Mouse (Mus musculus) thymus, adult 2 months (tissue): ENCODE results near the gene Baiap2. TPM values are rescaled to one million over a fixed set of nuclear protein-coding genes. Genes with fewer than 3 reads are reported as not detected.

Experiments
- DNase-seq: peaks from one replicate; pipeline ENCODE4 v3.0.0; 2021
- H3K27ac ChIP-seq: fragments of 200-500 bp; 2 replicates; pipeline ENCODE4 v1.5.1; 2012; ENCODE audit warnings: low read length, control low read depth; ENCODE audit not compliant: control insufficient read depth, insufficient read depth
- H3K27me3 ChIP-seq: fragments of 200-500 bp; 2 replicates; pipeline ENCODE4 v1.6.1; 2012; ENCODE audit warnings: mild to moderate bottlenecking, low read length, moderate library complexity, mixed read lengths; ENCODE audit not compliant: control insufficient read depth, insufficient read depth
- H3K36me3 ChIP-seq: fragments of 200-500 bp; 2 replicates; pipeline ENCODE4 v1.6.1; 2012; ENCODE audit warnings: mild to moderate bottlenecking, low read length, moderate library complexity; ENCODE audit not compliant: control insufficient read depth, insufficient read depth
- H3K4me1 ChIP-seq: fragments of 200-500 bp; replicated peaks from 2 replicates; pipeline ENCODE4 v1.6.1; 2012; ENCODE audit warnings: low read length; ENCODE audit not compliant: control insufficient read depth, insufficient read depth
- H3K4me3 ChIP-seq: fragments of 200-500 bp; 2 replicates; pipeline ENCODE4 v1.5.1; 2012; ENCODE audit warnings: mild to moderate bottlenecking, low read length, control low read depth, moderate library complexity; ENCODE audit not compliant: control insufficient read depth, insufficient read depth
- CTCF ChIP-seq: fragments of 200-500 bp; IDR thresholded peaks from 2 replicates; pipeline ENCODE4 v1.5.1; 2012; ENCODE audit warnings: mild to moderate bottlenecking, control low read depth, low read length, moderate library complexity, borderline replicate concordance; ENCODE audit not compliant: control insufficient read depth, poor library complexity, insufficient read depth; ENCODE audit errors: extremely low read depth
- POLR2A ChIP-seq: fragments of 200-500 bp; IDR thresholded peaks from 2 replicates; pipeline ENCODE4 v1.6.1; 2012; ENCODE audit warnings: mild to moderate bottlenecking, low read length, control low read depth, moderate library complexity; ENCODE audit not compliant: control insufficient read depth, poor library complexity, insufficient read depth; ENCODE audit errors: extremely low read depth
- WGBS: fragments of 180-500 bp; shearing (Covaris S2); methylation state at CpG from one replicate; pipeline ENCODE4 v1.1.7; 2018; 5-methylcytosine and 5-hydroxymethylcytosine counted together
- polyA plus RNA-seq: library from polyadenylated mRNA; depleted of rRNA; stranded (reverse); fragments of >200 nt; gene quantifications from 2 replicates; pipeline ENCODE4 v1.2.3, GENCODE M21; 2012

Gene Baiap2
- polyA plus RNA-seq, 1 experiment: 59.8 TPM

DNA sequence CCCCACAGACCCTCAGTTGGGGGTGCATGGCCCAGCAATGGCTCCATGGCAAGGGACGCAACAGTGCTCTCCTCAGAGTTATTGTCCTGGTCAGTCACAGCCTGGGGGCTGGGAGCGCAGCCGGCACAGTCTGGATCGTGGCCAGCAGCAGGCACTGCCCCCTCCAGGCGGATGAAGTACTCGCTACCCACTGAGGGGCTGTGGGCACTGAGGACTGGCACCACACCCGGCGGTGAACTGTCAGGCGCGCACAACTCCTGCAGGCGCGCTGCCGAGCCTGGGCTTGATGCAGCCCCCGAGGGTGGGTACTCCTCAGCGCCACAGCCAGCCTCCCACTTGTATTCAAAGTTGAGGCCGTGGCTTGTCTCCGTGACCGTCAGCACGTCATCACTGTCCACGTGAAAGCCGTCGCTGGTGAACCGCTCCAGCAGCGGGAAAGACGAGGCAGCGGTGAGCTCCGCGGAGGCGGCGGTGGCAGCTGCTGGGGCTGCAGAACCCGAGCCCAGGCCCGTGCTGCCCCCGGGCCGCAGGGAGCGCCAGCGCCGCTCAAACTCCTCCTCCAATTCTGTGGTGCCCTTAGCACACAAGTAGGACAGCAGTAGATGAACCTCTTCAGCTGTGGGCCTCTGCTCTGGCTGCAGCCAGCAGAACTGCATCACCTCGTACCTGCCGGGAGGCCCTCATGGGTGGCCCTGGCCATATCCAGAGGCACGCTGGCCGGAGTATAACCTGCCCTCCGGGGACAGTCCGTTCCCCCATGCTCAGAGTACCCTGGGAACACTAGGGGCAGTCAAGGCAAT lies 69.4 kb downstream of the Baiap2 start:
- Histone ChIP-seq H3K4me3 (no peak overlapping the region), H3K36me3 (no peaks in the 10 kb centered on the region), H3K4me1 (peaks cover 3% of the 10 kb centered on the region), H3K27me3 (no peaks in the 10 kb centered on the region), H3K27ac (no peak overlapping the region)
- TF ChIP-seq CTCF: no peak
- TF ChIP-seq POLR2A: no peak
- DNase-seq: no peak
- 66% methylated on average over 43 of the region's 43 CpGs for WGBS

DNA sequence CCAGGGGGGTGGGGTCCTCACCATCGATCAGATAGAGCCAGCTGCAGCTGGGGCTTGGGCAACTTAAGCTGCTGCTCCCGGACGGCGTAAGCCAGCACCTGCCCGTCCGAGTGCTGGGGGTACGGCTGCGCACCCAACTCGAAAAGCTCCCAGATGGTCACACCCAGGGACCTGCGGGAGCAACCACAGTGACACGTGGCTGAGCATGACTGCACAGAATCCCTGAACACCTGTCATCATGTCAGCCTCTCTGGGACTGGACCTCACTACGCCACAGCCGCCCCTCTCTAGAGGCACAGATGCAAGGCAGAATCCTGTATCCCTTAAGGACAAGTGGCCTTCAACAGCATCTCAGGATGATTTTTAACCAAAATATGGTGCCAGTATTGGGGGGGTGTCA lies 70.1 kb downstream of the Baiap2 start:
- Histone ChIP-seq H3K27ac (no peak overlapping the region), H3K36me3 (no peaks in the 10 kb centered on the region), H3K27me3 (no peaks in the 10 kb centered on the region), H3K4me1 (peaks cover 3% of the 10 kb centered on the region), H3K4me3 (no peak overlapping the region)
- WGBS: 72% methylated on average over 13 of the region's 13 CpGs
- TF ChIP-seq POLR2A (no peak), CTCF (no peak)
- DNase-seq: no peak

DNA sequence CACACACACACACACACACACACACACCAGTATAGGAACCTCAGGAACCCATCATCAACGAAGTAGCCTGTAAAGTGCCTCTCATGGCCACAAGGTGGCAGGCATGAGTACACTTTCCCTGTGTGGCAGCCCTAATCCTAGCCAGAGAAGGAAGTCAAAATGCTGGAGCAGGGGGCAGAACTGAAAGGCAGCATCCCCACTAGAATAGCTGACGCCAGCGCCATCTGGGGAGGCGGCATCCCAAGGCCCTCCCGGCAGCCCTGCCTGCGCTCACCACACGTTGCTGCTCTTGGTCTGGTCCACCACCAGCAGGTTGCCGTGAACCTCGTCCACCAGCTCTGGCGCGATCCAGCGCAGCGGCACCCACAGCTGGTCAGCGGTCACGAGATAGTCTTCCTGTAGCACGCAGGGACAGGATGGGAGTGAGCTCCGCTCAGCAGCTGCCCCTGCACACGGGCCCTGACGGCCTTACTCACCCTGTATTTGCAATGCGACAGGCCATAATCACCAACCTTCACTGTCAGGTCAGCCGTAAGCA lies 70.7 kb downstream of the Baiap2 start:
- Histone ChIP-seq H3K27me3 (no peaks in the 10 kb centered on the region), H3K4me1 (peaks cover 3% of the 10 kb centered on the region), H3K27ac (no peak overlapping the region), H3K4me3 (peak overlapping the region; percentile 30; the same call in 1 of the 2 replicates), H3K36me3 (no peaks in the 10 kb centered on the region)
- 21% methylated on average over 21 of the region's 21 CpGs for WGBS
- TF ChIP-seq CTCF (peak; percentile 44; the same call in 1 of the 2 replicates), POLR2A (no peak)
- DNase-seq: peak; percentile 68

DNA sequence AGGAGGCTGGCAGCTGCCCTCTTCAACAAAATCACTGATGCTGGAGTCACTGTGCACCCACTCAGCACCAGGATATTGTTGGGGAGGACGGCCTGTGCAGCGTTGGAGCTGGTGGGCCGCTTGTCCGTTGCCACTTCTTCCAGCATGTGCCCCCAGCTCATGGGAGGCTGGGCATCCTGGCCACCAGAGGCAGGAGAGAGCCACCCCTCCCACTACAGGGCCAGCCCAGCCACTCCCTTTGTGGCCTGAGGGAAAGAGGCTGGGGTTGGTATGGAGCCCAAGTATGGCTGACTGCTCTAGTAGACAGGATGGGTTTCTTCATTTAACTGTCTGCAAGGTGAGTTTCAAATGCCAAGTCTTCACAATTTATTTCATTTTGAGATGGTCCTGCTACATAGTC lies 72.2 kb downstream of the Baiap2 start:
- no peaks in the 10 kb centered on the region for H3K36me3 ChIP-seq
- H3K4me3 ChIP-seq: no peak overlapping the region
- TF ChIP-seq POLR2A (no peak), CTCF (no peak)
- no peak for DNase-seq
- H3K27ac ChIP-seq: no peak overlapping the region
- H3K27me3 ChIP-seq: no peaks in the 10 kb centered on the region
- peaks cover 14% of the 10 kb centered on the region for H3K4me1 ChIP-seq
- WGBS: 100% methylated on average over 4 of the region's 4 CpGs

DNA sequence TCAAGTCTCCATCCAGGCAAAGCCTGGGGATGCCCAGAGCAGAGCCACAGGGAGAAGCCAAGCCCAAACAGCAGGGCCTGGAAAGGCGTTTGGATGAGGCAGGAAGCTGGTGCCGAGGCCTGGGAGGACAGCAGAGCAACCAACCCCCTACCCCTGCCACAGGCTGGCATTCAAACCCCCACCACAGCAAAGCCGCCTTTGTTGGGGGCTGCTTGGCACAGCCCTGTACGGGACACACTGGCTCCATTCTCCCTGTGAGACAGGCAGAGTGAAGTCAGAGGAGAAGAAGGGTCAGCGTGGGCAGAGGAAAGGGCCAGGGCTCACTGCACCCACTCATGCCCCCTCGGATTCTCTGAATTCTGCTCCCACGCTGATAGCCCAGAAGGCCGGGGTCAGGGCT lies 74.4 kb downstream of the Baiap2 start:
- H3K36me3 ChIP-seq: no peaks in the 10 kb centered on the region
- WGBS: 87% methylated on average over 8 of the region's 8 CpGs
- peaks cover 18% of the 10 kb centered on the region for H3K4me1 ChIP-seq
- TF ChIP-seq POLR2A: no peak
- no peak for TF ChIP-seq CTCF
- no peak overlapping the region for H3K27ac ChIP-seq
- no peak overlapping the region for H3K4me3 ChIP-seq
- no peak for DNase-seq
- no peaks in the 10 kb centered on the region for H3K27me3 ChIP-seq

DNA sequence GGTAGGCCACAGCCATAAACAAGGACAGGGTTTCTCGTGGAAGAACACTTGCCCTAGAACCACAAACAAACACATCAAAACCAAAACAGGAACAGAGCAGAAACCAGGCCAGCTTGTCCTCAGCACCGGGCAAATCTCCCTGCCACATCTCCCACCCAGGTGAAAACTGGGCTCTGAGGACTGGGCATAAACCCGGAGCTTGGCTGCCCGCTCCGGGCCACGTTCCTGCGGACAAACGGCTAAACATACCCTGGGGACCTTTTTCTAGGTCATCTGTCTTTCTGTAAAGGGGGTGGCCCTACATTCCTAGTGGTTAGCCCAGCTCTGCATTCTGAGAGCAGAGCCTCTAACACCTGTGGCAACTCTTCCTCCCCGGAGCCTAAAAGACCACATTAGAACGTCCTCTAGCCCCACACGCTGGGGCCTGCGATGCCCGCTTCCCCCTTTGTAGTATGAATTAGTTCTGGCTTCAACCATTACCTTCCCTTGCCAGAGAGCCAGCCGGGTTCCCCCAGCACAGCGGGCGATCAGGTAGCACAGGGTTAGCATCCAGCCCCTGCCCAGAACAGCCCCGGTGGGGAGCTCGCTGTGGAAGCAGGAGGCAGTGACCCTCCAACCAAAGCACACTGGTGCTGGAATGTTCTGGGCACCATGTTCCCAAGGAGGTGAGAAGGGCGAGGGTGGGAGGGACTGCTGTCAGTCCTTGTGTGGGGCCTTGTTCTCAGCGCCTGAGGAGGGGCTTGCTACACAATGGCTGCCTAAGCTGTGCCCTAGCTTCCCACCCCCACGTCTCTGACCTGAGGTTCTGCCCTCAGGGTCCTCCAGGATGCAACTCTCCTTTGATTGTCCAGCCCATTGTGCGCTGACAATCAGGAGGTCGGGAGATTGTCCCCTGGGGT lies 77.2 kb downstream of the Baiap2 start:
- no peak for DNase-seq
- H3K27me3 ChIP-seq: no peaks in the 10 kb centered on the region

More for the DNA sequence above, 77.2 kb downstream of the Baiap2 start:
- peaks cover 14% of the 10 kb centered on the region for H3K4me1 ChIP-seq
- no peak overlapping the region for H3K27ac ChIP-seq
- no peak overlapping the region for H3K4me3 ChIP-seq
- 20% methylated on average over 23 of the region's 23 CpGs for WGBS
- no peak for TF ChIP-seq CTCF
- no peak for TF ChIP-seq POLR2A
- H3K36me3 ChIP-seq: no peaks in the 10 kb centered on the region
